Mouse (Mus musculus) testis, adult 2 months (tissue): Measurements from ENCODE around the gene Akr1b7. TPM values are rescaled to one million over a fixed set of nuclear protein-coding genes. Genes with fewer than 3 reads are reported as not detected.

ENCODE experiments used
- H3K27ac ChIP-seq: fragments of 200-500 bp; 2 replicates; pipeline ENCODE4 v1.5.1; 2012; ENCODE audit warnings: low read depth, low read length; ENCODE audit not compliant: control insufficient read depth, insufficient read depth
- H3K27me3 ChIP-seq: fragments of 200-500 bp; 2 replicates; pipeline ENCODE4 v1.6.1; 2012; ENCODE audit warnings: mild to moderate bottlenecking, low read length, moderate library complexity; ENCODE audit not compliant: control insufficient read depth, insufficient read depth
- H3K36me3 ChIP-seq: fragments of 200-500 bp; 2 replicates; pipeline ENCODE4 v1.6.1; 2012; ENCODE audit warnings: mild to moderate bottlenecking, low read length; ENCODE audit not compliant: control insufficient read depth, insufficient read depth
- H3K4me1 ChIP-seq: fragments of 200-500 bp; 2 replicates; pipeline ENCODE4 v1.6.1; 2012; ENCODE audit warnings: low read length; ENCODE audit not compliant: control insufficient read depth, insufficient read depth
- H3K4me3 ChIP-seq: fragments of 200-500 bp; 2 replicates; pipeline ENCODE4 v1.5.1; 2012; ENCODE audit warnings: low read depth, mild to moderate bottlenecking, low read length, moderate library complexity, mixed read lengths; ENCODE audit not compliant: control insufficient read depth
- CTCF ChIP-seq: fragments of 200-500 bp; IDR thresholded peaks from 2 replicates; pipeline ENCODE4 v1.5.1; 2012; ENCODE audit warnings: low read depth, mild to moderate bottlenecking, inconsistent platforms, low read length, moderate library complexity; ENCODE audit not compliant: control insufficient read depth, insufficient read depth, insufficient replicate concordance
- POLR2A ChIP-seq: fragments of 200-500 bp; IDR thresholded peaks from 2 replicates; pipeline ENCODE4 v1.6.1; 2012; ENCODE audit warnings: low read depth, mild to moderate bottlenecking, inconsistent platforms, low read length, moderate library complexity; ENCODE audit not compliant: control insufficient read depth
- polyA plus RNA-seq: library from polyadenylated mRNA; depleted of rRNA; stranded (reverse); fragments of >200 nt; gene quantifications from 2 replicates; pipeline ENCODE4 v1.2.3, GENCODE M21; 2012

Akr1b7 gene
- polyA plus RNA-seq, 1 experiment: 0.07 TPM

GRCm38 (mm10) chr6:34441556-34442257 is 29.6 kb downstream of the Akr1b7 start:
- Histone ChIP-seq H3K27me3 (no peaks in the 10 kb centered on the region), H3K4me3 (no peak overlapping the region; the same call in 1 of the 2 replicates), H3K36me3 (no peaks in the 10 kb centered on the region), H3K4me1 (peaks cover 4% of the 10 kb centered on the region; the same call in 1 of the 2 replicates), H3K27ac (no peak overlapping the region)
- TF ChIP-seq CTCF (no peak), POLR2A (no peak)

DNA sequence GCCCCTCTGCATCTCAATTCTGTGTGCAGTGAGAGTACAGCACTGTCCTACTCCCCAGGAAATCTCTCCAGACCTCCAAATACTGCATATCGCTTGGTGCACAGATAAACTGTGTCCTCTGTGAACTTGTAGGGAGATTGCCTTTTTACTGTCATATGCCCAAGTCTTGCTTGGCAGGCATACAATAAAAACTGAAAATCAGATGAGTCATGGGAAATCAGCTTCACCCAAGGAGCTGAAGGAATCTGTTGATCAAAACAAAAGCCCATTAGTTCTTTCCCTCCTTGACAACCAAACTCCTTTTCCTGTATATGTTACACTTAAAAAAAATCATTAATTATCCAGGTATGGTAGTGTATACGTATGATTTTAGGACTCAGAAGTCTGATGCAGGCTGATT is 31.7 kb downstream of the Akr1b7 start:
- no peaks in the 10 kb centered on the region for H3K36me3 ChIP-seq
- peak overlapping the region; percentile 42 for H3K4me3 ChIP-seq
- H3K4me1 ChIP-seq: peaks cover 4% of the 10 kb centered on the region; the same call in 1 of the 2 replicates
- TF ChIP-seq POLR2A: no peak
- no peak for TF ChIP-seq CTCF
- H3K27ac ChIP-seq: no peak overlapping the region
- no peaks in the 10 kb centered on the region for H3K27me3 ChIP-seq

- TF ChIP-seq POLR2A (no peak), CTCF (no peak)
- no peaks in the 10 kb centered on the region for H3K4me1 ChIP-seq
- no peaks in the 10 kb centered on the region for H3K36me3 ChIP-seq
Measured at GRCm38 (mm10) chr6:34447961-34448360, 35.8 kb downstream of the Akr1b7 start.

GRCm38 (mm10) chr6:34448696-34449095 is 36.6 kb downstream of the Akr1b7 start:
- Histone ChIP-seq H3K27ac (no peak overlapping the region), H3K27me3 (no peaks in the 10 kb centered on the region), H3K36me3 (no peaks in the 10 kb centered on the region), H3K4me1 (no peaks in the 10 kb centered on the region), H3K4me3 (no peak overlapping the region)
- no peak for TF ChIP-seq POLR2A
- no peak for TF ChIP-seq CTCF

More at GRCm38 (mm10) chr6:34447961-34448360, 35.8 kb downstream of the Akr1b7 start:
- Histone ChIP-seq H3K4me3 (no peak overlapping the region), H3K27ac (no peak overlapping the region), H3K27me3 (no peaks in the 10 kb centered on the region)

DNA sequence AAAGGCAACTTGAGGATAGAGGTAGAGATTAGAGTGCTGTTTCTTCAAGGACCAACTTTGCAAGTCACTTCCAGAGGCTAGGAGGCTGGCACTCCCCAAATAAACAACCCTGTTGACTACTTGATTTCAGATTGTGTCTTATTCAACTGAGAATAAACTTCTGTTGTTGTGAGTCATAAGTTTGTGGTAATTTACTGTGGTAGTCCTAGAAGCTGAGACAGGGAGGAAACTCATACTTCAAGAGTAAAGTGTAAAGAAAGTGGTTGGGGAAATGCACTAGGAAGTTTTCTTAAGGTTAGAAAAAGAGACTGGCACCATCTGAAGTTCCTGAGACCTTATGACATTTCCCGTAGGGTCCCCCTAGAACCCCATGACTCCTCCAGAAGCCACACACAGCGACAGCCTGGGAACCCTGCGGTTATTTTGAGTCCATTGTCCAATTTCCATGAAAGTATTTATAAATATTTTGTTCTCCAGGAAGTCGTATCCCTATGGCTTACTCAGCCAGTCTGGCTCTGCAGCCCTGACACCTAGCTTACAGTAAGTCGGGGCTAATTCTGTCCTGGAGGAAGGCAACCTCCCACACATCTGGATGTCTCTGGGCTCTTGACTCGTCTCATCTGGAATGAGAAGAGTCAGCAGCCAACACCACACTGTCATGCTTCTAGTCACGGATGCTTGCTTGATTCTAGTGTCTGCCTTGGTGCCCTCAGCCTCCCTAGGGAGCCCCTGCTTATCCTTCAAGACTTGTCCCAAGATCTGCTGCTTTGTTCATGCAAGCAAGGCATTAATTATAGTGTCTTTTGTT is 41.0 kb downstream of the Akr1b7 start:
- no peak for TF ChIP-seq POLR2A
- no peaks in the 10 kb centered on the region for H3K27me3 ChIP-seq
- no peaks in the 10 kb centered on the region for H3K4me1 ChIP-seq
- no peak overlapping the region for H3K27ac ChIP-seq
- H3K4me3 ChIP-seq: no peak overlapping the region
- no peaks in the 10 kb centered on the region for H3K36me3 ChIP-seq

DNA sequence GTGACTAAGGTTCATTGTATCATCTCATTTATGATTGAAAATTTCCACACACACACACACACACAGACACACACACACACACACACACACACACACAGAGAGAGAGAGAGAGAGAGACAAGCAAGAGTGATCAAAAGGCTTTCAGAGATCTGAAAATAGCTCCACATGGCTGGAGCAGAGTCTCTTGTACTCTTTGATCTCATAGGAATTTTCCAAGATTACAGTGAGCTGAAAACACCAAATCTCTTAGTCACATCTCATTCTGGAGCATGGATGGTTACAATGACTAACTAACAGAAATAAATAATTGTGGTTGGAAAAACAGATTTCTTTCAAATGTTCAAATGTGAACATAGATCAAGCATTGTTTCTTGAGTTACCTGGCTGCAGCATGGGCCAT is 47.3 kb downstream of the Akr1b7 start:
- Histone ChIP-seq H3K36me3 (no peaks in the 10 kb centered on the region), H3K27me3 (no peaks in the 10 kb centered on the region), H3K27ac (no peak overlapping the region), H3K4me1 (no peaks in the 10 kb centered on the region), H3K4me3 (no peak overlapping the region)
- TF ChIP-seq CTCF (no peak), POLR2A (no peak)

DNA sequence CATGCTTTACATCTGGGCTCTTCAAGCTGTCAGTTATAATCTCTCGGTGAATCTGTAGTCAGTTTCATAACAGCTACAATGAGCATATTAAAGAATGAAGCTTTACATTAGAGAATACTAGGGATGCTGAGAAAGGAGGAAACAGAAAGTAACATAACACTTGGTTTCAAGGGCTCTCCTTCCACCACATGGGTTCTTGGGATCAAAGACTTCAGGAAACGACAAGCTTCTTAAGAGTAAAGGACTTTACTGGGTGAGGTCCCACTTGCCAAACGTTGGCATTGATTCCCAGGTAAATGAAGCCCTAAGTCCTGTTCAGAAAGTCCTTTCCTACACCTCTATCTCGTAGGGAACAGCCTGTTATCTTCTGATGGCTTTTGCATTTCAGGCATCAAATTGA is 48.5 kb downstream of the Akr1b7 start:
- H3K4me3 ChIP-seq: no peak overlapping the region
- H3K27ac ChIP-seq: no peak overlapping the region
- no peaks in the 10 kb centered on the region for H3K4me1 ChIP-seq
- no peaks in the 10 kb centered on the region for H3K36me3 ChIP-seq
- no peak for TF ChIP-seq POLR2A
- no peak for TF ChIP-seq CTCF
- H3K27me3 ChIP-seq: no peaks in the 10 kb centered on the region

DNA sequence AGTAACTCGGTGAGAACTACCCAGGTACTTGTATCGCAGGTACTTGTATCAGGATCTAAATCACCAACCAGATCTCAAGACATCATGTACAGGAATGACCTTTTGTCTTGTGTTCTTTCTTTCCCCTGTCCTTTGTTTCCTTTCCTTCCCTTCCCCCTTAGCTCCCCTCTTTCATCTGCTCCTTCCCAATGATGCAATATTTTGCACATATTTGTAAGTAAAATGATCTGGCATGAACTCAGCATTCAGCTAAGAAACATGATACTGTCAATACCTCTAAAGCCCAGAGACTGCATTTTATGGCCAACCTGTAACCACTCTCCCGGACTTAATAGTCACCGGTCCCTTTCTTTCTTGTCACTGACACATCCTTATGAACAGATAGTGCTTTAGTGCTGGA is 51.4 kb downstream of the Akr1b7 start:
- TF ChIP-seq POLR2A: no peak
- no peak for TF ChIP-seq CTCF
- Histone ChIP-seq H3K4me1 (no peaks in the 10 kb centered on the region), H3K27me3 (no peaks in the 10 kb centered on the region), H3K36me3 (no peaks in the 10 kb centered on the region), H3K27ac (no peak overlapping the region), H3K4me3 (no peak overlapping the region)
